Mouse (Mus musculus): ENCODE data around the gene Fap.

Gene Fap

GRCm38 (mm10) chr2:62460231-62460710 lies 113.6 kb downstream of the Fap start:
- DNase-seq (ENCODE audit: low spot score in 2 of 2): peak; percentile 15 to 28

- DNase-seq (ENCODE audit: low spot score in 2 of 2): no peak
Measured at GRCm38 (mm10) chr2:62459241-62460174, 114.4 kb downstream of the Fap start.

GRCm38 (mm10) chr2:62458070-62458469 lies 115.8 kb downstream of the Fap start:
- no peak for DNase-seq (ENCODE audit: low spot score in 2 of 2)

GRCm38 (mm10) chr2:62454991-62455390 lies 118.9 kb downstream of the Fap start:
- no peak for DNase-seq (ENCODE audit: low spot score in 2 of 2)

- DNase-seq (ENCODE audit: low spot score in 2 of 2): no peak
Measured at GRCm38 (mm10) chr2:62454033-62454432, 119.8 kb downstream of the Fap start.

Data from heart, adult 9 months (tissue).